Mouse (Mus musculus): ENCODE measurements around the gene Usp3. TPM values are rescaled to one million over a fixed set of nuclear protein-coding genes. Genes with fewer than 3 reads are reported as not detected.

The Usp3 gene
- polyA plus RNA-seq, 1 experiment from 2014 or later: 72.7 TPM

DNA sequence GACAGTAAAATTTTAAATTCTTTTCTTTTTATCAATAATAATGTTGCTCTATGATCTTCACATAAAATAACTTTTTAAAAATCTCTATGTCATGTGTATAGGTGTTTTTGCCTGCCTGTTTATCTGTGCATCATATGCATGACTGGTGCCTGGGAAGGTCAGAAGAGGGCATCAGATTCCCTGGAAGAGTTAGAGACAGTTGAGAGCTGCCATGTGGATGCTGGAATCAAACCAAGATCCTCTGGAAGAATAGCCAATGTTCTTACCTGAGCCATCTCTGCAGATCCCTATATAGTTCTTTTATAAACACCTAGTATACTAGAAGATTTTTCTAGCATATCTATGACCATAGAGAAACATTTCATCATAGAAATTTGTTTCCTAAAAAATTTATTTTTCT, 8.8 kb downstream of the Usp3 start:
- H3K4me1 ChIP-seq (replicated peaks; ENCODE audit: control insufficient read depth, insufficient read depth, low read length): peaks cover 14% of the 10 kb centered on the region; the same call in 1 of the 2 replicates
- ATAC-seq (ENCODE audit: low FRiP score): no peak

GRCm38 (mm10) chr9:66583244-66583643, 9.7 kb downstream of the Usp3 start:
- WGBS: 92% methylated on average over 1 of the region's 1 CpGs

More for the DNA sequence above, 8.8 kb downstream of the Usp3 start:
- Histone ChIP-seq H3K36me3 (replicated peaks; ENCODE audit: control insufficient read depth, insufficient read depth) (no peaks in the 10 kb centered on the region), H3K4me2 (replicated peaks) (no peak overlapping the region), H3K27me3 (ENCODE audit: control insufficient read depth, insufficient read depth, low read length) (no peaks in the 10 kb centered on the region), H3K27ac (no peak overlapping the region), H3K9ac (no peak overlapping the region), H3K4me3 (replicated peaks; ENCODE audit: low read length) (no peak overlapping the region), H3K9me3 (ENCODE audit: control insufficient read depth, low read length) (no peaks in the 10 kb centered on the region)
- DNase-seq (ENCODE audit: low spot score): no peak

GRCm38 (mm10) chr9:66581694-66582093, 11.2 kb downstream of the Usp3 start:
- DNase-seq (ENCODE audit: low spot score): no peak

More at GRCm38 (mm10) chr9:66583244-66583643, 9.7 kb downstream of the Usp3 start:
- Histone ChIP-seq H3K36me3 (replicated peaks; ENCODE audit: control insufficient read depth, insufficient read depth) (no peaks in the 10 kb centered on the region), H3K27me3 (ENCODE audit: control insufficient read depth, insufficient read depth, low read length) (no peaks in the 10 kb centered on the region), H3K4me2 (replicated peaks) (no peak overlapping the region), H3K27ac (no peak overlapping the region), H3K9me3 (ENCODE audit: control insufficient read depth, low read length) (no peaks in the 10 kb centered on the region), H3K9ac (no peak overlapping the region), H3K4me3 (replicated peaks; ENCODE audit: low read length) (no peak overlapping the region), H3K4me1 (replicated peaks; ENCODE audit: control insufficient read depth, insufficient read depth, low read length) (peaks cover 10% of the 10 kb centered on the region; the same call in 1 of the 2 replicates)
- no peak for ATAC-seq (ENCODE audit: low FRiP score)
- DNase-seq (ENCODE audit: low spot score): no peak

GRCm38 (mm10) chr9:66580722-66581121, 12.2 kb downstream of the Usp3 start:
- H3K9ac ChIP-seq: no peak overlapping the region
- H3K36me3 ChIP-seq (replicated peaks; ENCODE audit: control insufficient read depth, insufficient read depth): no peaks in the 10 kb centered on the region
- H3K27me3 ChIP-seq (ENCODE audit: control insufficient read depth, insufficient read depth, low read length): no peaks in the 10 kb centered on the region
- DNase-seq (ENCODE audit: low spot score): no peak
- H3K9me3 ChIP-seq (ENCODE audit: control insufficient read depth, low read length): no peaks in the 10 kb centered on the region
- WGBS: 95% methylated on average over 1 of the region's 1 CpGs
- peaks cover 8% of the 10 kb centered on the region; the same call in 1 of the 2 replicates for H3K4me1 ChIP-seq (replicated peaks; ENCODE audit: control insufficient read depth, insufficient read depth, low read length)
- no peak for ATAC-seq (ENCODE audit: low FRiP score)
- H3K4me2 ChIP-seq (replicated peaks): no peak overlapping the region
- H3K27ac ChIP-seq: no peak overlapping the region
- no peak overlapping the region for H3K4me3 ChIP-seq (replicated peaks; ENCODE audit: low read length)

More at GRCm38 (mm10) chr9:66581694-66582093, 11.2 kb downstream of the Usp3 start:
- no peak overlapping the region for H3K27ac ChIP-seq
- H3K9ac ChIP-seq: no peak overlapping the region
- no peaks in the 10 kb centered on the region for H3K27me3 ChIP-seq (ENCODE audit: control insufficient read depth, insufficient read depth, low read length)
- H3K4me2 ChIP-seq (replicated peaks): no peak overlapping the region
- H3K4me3 ChIP-seq (replicated peaks; ENCODE audit: low read length): no peak overlapping the region
- H3K4me1 ChIP-seq (replicated peaks; ENCODE audit: control insufficient read depth, insufficient read depth, low read length): 0 out of 2 replicates have a peak, but pooled peaks cover 7% of the 10 kb centered on the region
- no peaks in the 10 kb centered on the region for H3K9me3 ChIP-seq (ENCODE audit: control insufficient read depth, low read length)
- no peaks in the 10 kb centered on the region for H3K36me3 ChIP-seq (replicated peaks; ENCODE audit: control insufficient read depth, insufficient read depth)
- no peak for ATAC-seq (ENCODE audit: low FRiP score)
- 87% methylated on average over 3 of the region's 3 CpGs for WGBS

GRCm38 (mm10) chr9:66575878-66576238, 17.1 kb downstream of the Usp3 start:
- no peak overlapping the region for H3K4me2 ChIP-seq (replicated peaks)
- no peaks in the 10 kb centered on the region for H3K9me3 ChIP-seq (ENCODE audit: control insufficient read depth, low read length)
- no peak overlapping the region for H3K27ac ChIP-seq
- H3K27me3 ChIP-seq (ENCODE audit: control insufficient read depth, insufficient read depth, low read length): no peaks in the 10 kb centered on the region
- peaks cover 8% of the 10 kb centered on the region; the same call in 1 of the 2 replicates for H3K4me1 ChIP-seq (replicated peaks; ENCODE audit: control insufficient read depth, insufficient read depth, low read length)
- ATAC-seq (ENCODE audit: low FRiP score): no peak
- no peak overlapping the region for H3K9ac ChIP-seq
- H3K4me3 ChIP-seq (replicated peaks; ENCODE audit: low read length): no peak overlapping the region
- 93% methylated on average over 1 of the region's 1 CpGs for WGBS
- no peaks in the 10 kb centered on the region for H3K36me3 ChIP-seq (replicated peaks; ENCODE audit: control insufficient read depth, insufficient read depth)
- no peak for DNase-seq (ENCODE audit: low spot score)

- Histone ChIP-seq H3K36me3 (replicated peaks; ENCODE audit: control insufficient read depth, insufficient read depth) (no peaks in the 10 kb centered on the region), H3K4me1 (replicated peaks; ENCODE audit: control insufficient read depth, insufficient read depth, low read length) (peaks cover 8% of the 10 kb centered on the region; the same call in 1 of the 2 replicates), H3K4me2 (replicated peaks) (no peak overlapping the region), H3K4me3 (replicated peaks; ENCODE audit: low read length) (no peak overlapping the region), H3K9ac (no peak overlapping the region), H3K27me3 (ENCODE audit: control insufficient read depth, insufficient read depth, low read length) (no peaks in the 10 kb centered on the region), H3K9me3 (ENCODE audit: control insufficient read depth, low read length) (no peaks in the 10 kb centered on the region), H3K27ac (no peak overlapping the region)
- ATAC-seq (ENCODE audit: low FRiP score) (no peak), DNase-seq (ENCODE audit: low spot score) (no peak)
- WGBS: 88% methylated on average over 1 of the region's 1 CpGs
Observed at GRCm38 (mm10) chr9:66575041-66575877, 17.7 kb downstream of the Usp3 start.

GRCm38 (mm10) chr9:66571986-66572700, 20.8 kb downstream of the Usp3 start:
- DNase-seq (ENCODE audit: low spot score) (no peak), ATAC-seq (ENCODE audit: low FRiP score) (no peak)
- Histone ChIP-seq H3K9me3 (ENCODE audit: control insufficient read depth, low read length) (no peaks in the 10 kb centered on the region), H3K4me1 (replicated peaks; ENCODE audit: control insufficient read depth, insufficient read depth, low read length) (peaks cover 8% of the 10 kb centered on the region; the same call in 1 of the 2 replicates), H3K4me2 (replicated peaks) (no peak overlapping the region), H3K27me3 (ENCODE audit: control insufficient read depth, insufficient read depth, low read length) (no peaks in the 10 kb centered on the region), H3K9ac (no peak overlapping the region), H3K36me3 (replicated peaks; ENCODE audit: control insufficient read depth, insufficient read depth) (no peaks in the 10 kb centered on the region), H3K4me3 (replicated peaks; ENCODE audit: low read length) (no peak overlapping the region), H3K27ac (no peak overlapping the region)
- WGBS: 88% methylated on average over 4 of the region's 4 CpGs

- H3K27ac ChIP-seq: no peak overlapping the region
- no peaks in the 10 kb centered on the region for H3K36me3 ChIP-seq (replicated peaks; ENCODE audit: control insufficient read depth, insufficient read depth)
- H3K27me3 ChIP-seq (ENCODE audit: control insufficient read depth, insufficient read depth, low read length): no peaks in the 10 kb centered on the region
- ATAC-seq (ENCODE audit: low FRiP score) (no peak), DNase-seq (ENCODE audit: low spot score) (no peak)
- H3K4me2 ChIP-seq (replicated peaks): no peak overlapping the region
- H3K9ac ChIP-seq: no peak overlapping the region
- 88% methylated on average over 1 of the region's 1 CpGs for WGBS
- no peaks in the 10 kb centered on the region for H3K9me3 ChIP-seq (ENCODE audit: control insufficient read depth, low read length)
- H3K4me1 ChIP-seq (replicated peaks; ENCODE audit: control insufficient read depth, insufficient read depth, low read length): peaks cover 10% of the 10 kb centered on the region
- H3K4me3 ChIP-seq (replicated peaks; ENCODE audit: low read length): no peak overlapping the region
Observed at GRCm38 (mm10) chr9:66562215-66562614, 30.7 kb downstream of the Usp3 start.

- no peak overlapping the region for H3K4me3 ChIP-seq (replicated peaks; ENCODE audit: low read length)
- no peaks in the 10 kb centered on the region for H3K27me3 ChIP-seq (ENCODE audit: control insufficient read depth, insufficient read depth, low read length)
- ATAC-seq (ENCODE audit: low FRiP score): no peak
- H3K36me3 ChIP-seq (replicated peaks; ENCODE audit: control insufficient read depth, insufficient read depth): no peaks in the 10 kb centered on the region
- H3K9ac ChIP-seq: no peak overlapping the region
- no peak for DNase-seq (ENCODE audit: low spot score)
- WGBS: 95% methylated on average over 2 of the region's 2 CpGs
- H3K27ac ChIP-seq: no peak overlapping the region
- peaks cover 10% of the 10 kb centered on the region for H3K4me1 ChIP-seq (replicated peaks; ENCODE audit: control insufficient read depth, insufficient read depth, low read length)
- H3K4me2 ChIP-seq (replicated peaks): no peak overlapping the region
- no peaks in the 10 kb centered on the region for H3K9me3 ChIP-seq (ENCODE audit: control insufficient read depth, low read length)
Observed at GRCm38 (mm10) chr9:66561496-66561895, 31.4 kb downstream of the Usp3 start.

Data from hindbrain, embryonic 14.5 days (tissue).